Mouse (Mus musculus) A20 (cell line): ENCODE data around the gene Slc35g2.

Experiments used
- DNase-seq: peaks from one replicate; pipeline ENCODE4 v3.0.0-alpha.2; 2011; ENCODE audit warnings: low read depth, low spot score

Gene Slc35g2

GRCm38 (mm10) chr9:100558991-100559390 lies 11.9 kb downstream of the Slc35g2 start:
- DNase-seq, result no peak

GRCm38 (mm10) chr9:100558023-100558573 lies 12.8 kb downstream of the Slc35g2 start:
- no peak for DNase-seq

GRCm38 (mm10) chr9:100555686-100556085 lies 15.2 kb downstream of the Slc35g2 start:
- no peak for DNase-seq

GRCm38 (mm10) chr9:100548313-100548712 lies 22.6 kb downstream of the Slc35g2 start:
- peak; percentile 57 for DNase-seq

- no peak for DNase-seq
These were observed 24.3 kb downstream of the Slc35g2 start for GRCm38 (mm10) chr9:100546594-100546910.

- DNase-seq, result peak; percentile 99
These were observed 24.9 kb downstream of the Slc35g2 start, which contains the start of gene Nck1 for GRCm38 (mm10) chr9:100545715-100546593. Nck1 (minus strand) TSS chr9:100546134.

- no peak for DNase-seq
These were observed 25.8 kb downstream of the Slc35g2 start for GRCm38 (mm10) chr9:100544948-100545714.

GRCm38 (mm10) chr9:100535618-100536262 lies 35.1 kb downstream of the Slc35g2 start:
- no peak for DNase-seq

GRCm38 (mm10) chr9:100534686-100535085 lies 36.2 kb downstream of the Slc35g2 start:
- DNase-seq, result no peak

GRCm38 (mm10) chr9:100532847-100533505 lies 37.9 kb downstream of the Slc35g2 start:
- no peak for DNase-seq

- no peak for DNase-seq
These were observed 39.6 kb downstream of the Slc35g2 start for GRCm38 (mm10) chr9:100531296-100531695.

- DNase-seq, result no peak
These were observed 45.7 kb downstream of the Slc35g2 start for GRCm38 (mm10) chr9:100525225-100525624.

GRCm38 (mm10) chr9:100522029-100522428 lies 48.9 kb downstream of the Slc35g2 start:
- DNase-seq, result no peak

GRCm38 (mm10) chr9:100520586-100520985 lies 50.3 kb downstream of the Slc35g2 start:
- peak; percentile 48 for DNase-seq

GRCm38 (mm10) chr9:100520012-100520411 lies 50.9 kb downstream of the Slc35g2 start:
- peak; percentile 27 for DNase-seq

GRCm38 (mm10) chr9:100507581-100507980 lies 63.3 kb downstream of the Slc35g2 start:
- DNase-seq, result no peak

- DNase-seq, result no peak
These were observed 64.2 kb downstream of the Slc35g2 start for GRCm38 (mm10) chr9:100506652-100507051.

GRCm38 (mm10) chr9:100505498-100505897 lies 65.4 kb downstream of the Slc35g2 start:
- no peak for DNase-seq
